15 mouse cellular contexts compared by ENCODE assay signal in the genomic region with DNA sequence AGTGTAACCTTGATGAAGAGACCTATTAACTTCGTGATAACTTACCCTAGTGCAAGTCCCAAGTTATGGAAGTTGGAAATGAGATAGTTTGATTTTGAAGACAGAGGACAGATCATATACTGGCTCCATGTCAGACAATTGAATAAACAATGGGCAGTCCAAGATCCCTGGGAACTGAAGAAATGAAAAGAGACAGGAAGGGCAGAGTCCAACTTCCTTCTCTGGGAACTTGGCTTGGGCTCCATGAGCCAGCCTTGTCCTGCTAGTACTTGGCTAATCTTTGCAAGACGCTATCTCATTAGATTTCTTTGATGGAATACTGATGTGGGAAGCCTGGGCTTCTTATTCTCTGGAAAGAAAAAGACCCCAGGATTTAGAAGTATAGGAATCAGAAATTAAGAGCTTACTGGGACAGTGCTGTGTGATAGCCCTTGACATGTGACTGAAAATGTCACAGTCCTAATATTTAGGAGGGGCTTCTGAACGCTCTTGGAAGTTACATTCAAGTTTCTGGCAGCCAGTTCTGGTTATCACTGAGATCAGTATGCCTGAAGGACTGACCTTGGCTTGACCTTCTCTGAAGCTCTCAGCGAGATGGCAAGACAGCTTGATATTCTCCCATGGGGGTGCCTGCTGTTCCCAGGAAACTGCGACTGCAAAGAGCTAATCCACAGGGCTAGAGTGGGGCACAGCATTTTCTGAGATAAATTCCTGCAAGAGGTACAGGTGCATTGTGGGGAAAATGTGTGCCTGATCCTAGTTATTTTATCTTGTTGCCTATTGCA.
A peak's percentile ranks its signal among the peaks of the same experiment; 100 is the strongest.
DNase-seq lines count a peak whose midpoint lies in the region; ATAC-seq and TF ChIP-seq lines count a peak whose summit lies in the region.
"Had no signal": no experiment of that assay in that cellular context is flagged by ENCODE, and none has a peak within 500 bp of the region (broad histone marks: within the 10 kb centered on the region; RNA-seq: fewer than 3 reads in every experiment).

No protein-coding gene starts in this region.

- ATAC-seq in intestine, embryonic 14.5 days (replicated peaks; ENCODE audit: low FRiP score, low TSS enrichment, low read depth), result no peak
- ATAC-seq in intestine, postnatal 0 days, result no peak
- no peak for ATAC-seq in midbrain, embryonic 14.5 days (ENCODE audit: low FRiP score, low TSS enrichment)
- ATAC-seq in midbrain, embryonic 11.5 days (ENCODE audit: low FRiP score), result no peak
- ATAC-seq: forebrain, embryonic 16.5 days; hindbrain, postnatal 0 days had no signal

- H3K9ac ChIP-seq in intestine, embryonic 14.5 days (ENCODE audit: low read length), result no peak overlapping the region
- no peak overlapping the region for H3K9ac ChIP-seq in intestine, postnatal 0 days (ENCODE audit: low read depth, low read length)
- H3K9ac ChIP-seq in midbrain, embryonic 14.5 days (replicated peaks; ENCODE audit: low read length), result no peak overlapping the region
- H3K9ac ChIP-seq in midbrain, embryonic 11.5 days (ENCODE audit: low read length), result no peak overlapping the region
- H3K9ac ChIP-seq: limb, embryonic 15.5 days had no signal

- H3K36me3 ChIP-seq in intestine, embryonic 14.5 days (ENCODE audit: control insufficient read depth, insufficient read depth, low read length), result no peaks in the 10 kb centered on the region
- no peaks in the 10 kb centered on the region for H3K36me3 ChIP-seq in intestine, postnatal 0 days (ENCODE audit: control insufficient read depth, insufficient read depth)
- H3K36me3 ChIP-seq in midbrain, embryonic 14.5 days (ENCODE audit: control insufficient read depth, insufficient read depth, low read length), result no peaks in the 10 kb centered on the region
- no peaks in the 10 kb centered on the region for H3K36me3 ChIP-seq in midbrain, embryonic 11.5 days (ENCODE audit: control insufficient read depth, insufficient read depth, low read length)
- H3K36me3 ChIP-seq: limb, embryonic 15.5 days had no signal

- TF ChIP-seq CTCF in intestine, postnatal 0 days (IDR thresholded peaks at IDR 0.05; ENCODE audit: low read depth), result no peak

- no peak for DNase-seq in intestine, embryonic 14.5 days (ENCODE audit: low spot score)
- peak; percentile 63 to 70 for DNase-seq in heart, adult 9 months (ENCODE audit: low spot score in 2 of 2)
- DNase-seq in kidney, postnatal 10 days, result peak; percentile 39
- DNase-seq in retina, embryonic 14.5 days (ENCODE audit: low spot score), result peak; percentile 15
- DNase-seq in layer of hippocampus, adult 8-10 months (ENCODE audit: low spot score in 2 of 2), result no peak
- no peak for DNase-seq in midbrain, embryonic 14.5 days
- DNase-seq in midbrain, embryonic 11.5 days (ENCODE audit: low spot score, missing footprints), result no peak
- DNase-seq: cerebellum, postnatal 36 days; right cerebral cortex, postnatal 4 days; thymus, postnatal 36 days had no signal

- peak overlapping the region; percentile 39 for H3K27ac ChIP-seq in intestine, embryonic 14.5 days (ENCODE audit: low read depth)
- no peak overlapping the region for H3K27ac ChIP-seq in intestine, postnatal 0 days (ENCODE audit: low read depth, low read length)
- no peak overlapping the region for H3K27ac ChIP-seq in midbrain, embryonic 14.5 days (replicated peaks; ENCODE audit: low read depth, low read length)
- H3K27ac ChIP-seq in midbrain, embryonic 11.5 days (ENCODE audit: low read depth, low read length), result no peak overlapping the region
- H3K27ac ChIP-seq: hindbrain, postnatal 0 days; limb, embryonic 15.5 days had no signal

- no peak overlapping the region for H3K4me3 ChIP-seq in intestine, embryonic 14.5 days (ENCODE audit: low read depth, low read length)
- H3K4me3 ChIP-seq in intestine, postnatal 0 days (ENCODE audit: low read depth, low read length), result no peak overlapping the region
- H3K4me3 ChIP-seq in midbrain, embryonic 14.5 days (replicated peaks; ENCODE audit: low read depth, low read length), result no peak overlapping the region
- H3K4me3 ChIP-seq in midbrain, embryonic 11.5 days (ENCODE audit: low read depth, low read length), result no peak overlapping the region
- H3K4me3 ChIP-seq: limb, embryonic 15.5 days had no signal

- no peaks in the 10 kb centered on the region for H3K27me3 ChIP-seq in intestine, embryonic 14.5 days (replicated peaks; ENCODE audit: control insufficient read depth, insufficient read depth, low read length)
- no peaks in the 10 kb centered on the region for H3K27me3 ChIP-seq in intestine, postnatal 0 days (replicated peaks; ENCODE audit: control insufficient read depth, insufficient read depth, low read length)
- no peaks in the 10 kb centered on the region for H3K27me3 ChIP-seq in midbrain, embryonic 14.5 days (ENCODE audit: control insufficient read depth, insufficient read depth, low read length)
- H3K27me3 ChIP-seq in midbrain, embryonic 11.5 days (ENCODE audit: control insufficient read depth, insufficient read depth, low read length), result no peaks in the 10 kb centered on the region
- H3K27me3 ChIP-seq: CH12.LX; limb, embryonic 15.5 days had no signal

- WGBS in intestine, embryonic 14.5 days, result 27% methylated on average over 5 of the region's 5 CpGs
- 31% methylated on average over 5 of the region's 5 CpGs for WGBS in intestine, postnatal 0 days
- WGBS in midbrain, embryonic 14.5 days, result 56% methylated on average over 5 of the region's 5 CpGs
- 56% methylated on average over 5 of the region's 5 CpGs for WGBS in midbrain, embryonic 11.5 days

- H3K4me1 ChIP-seq in intestine, embryonic 14.5 days (replicated peaks; ENCODE audit: control insufficient read depth, insufficient read depth, low read length), result peaks cover 12% of the 10 kb centered on the region
- 0 out of 2 replicates have a peak, but pooled peaks cover 2% of the 10 kb centered on the region for H3K4me1 ChIP-seq in intestine, postnatal 0 days (replicated peaks; ENCODE audit: control insufficient read depth, insufficient read depth, low read length)
- H3K4me1 ChIP-seq in midbrain, embryonic 14.5 days (ENCODE audit: control insufficient read depth, insufficient read depth, low read length), result no peaks in the 10 kb centered on the region
- H3K4me1 ChIP-seq in midbrain, embryonic 11.5 days (ENCODE audit: control insufficient read depth, insufficient read depth, low read length), result 0 out of 2 replicates have a peak, but pooled peaks cover 3% of the 10 kb centered on the region
- H3K4me1 ChIP-seq: limb, embryonic 15.5 days had no signal

- H3K9me3 ChIP-seq in intestine, embryonic 14.5 days (ENCODE audit: control insufficient read depth, low read length), result no peaks in the 10 kb centered on the region
- H3K9me3 ChIP-seq in intestine, postnatal 0 days (ENCODE audit: control insufficient read depth), result no peaks in the 10 kb centered on the region
- no peaks in the 10 kb centered on the region for H3K9me3 ChIP-seq in midbrain, embryonic 14.5 days (ENCODE audit: control insufficient read depth, low read length)
- H3K9me3 ChIP-seq in midbrain, embryonic 11.5 days (ENCODE audit: control insufficient read depth, low read length), result no peaks in the 10 kb centered on the region
- H3K9me3 ChIP-seq: limb, embryonic 15.5 days had no signal

- H3K4me2 ChIP-seq in intestine, embryonic 14.5 days (ENCODE audit: low read length), result no peak overlapping the region
- H3K4me2 ChIP-seq in intestine, postnatal 0 days (replicated peaks; ENCODE audit: low read depth), result no peak overlapping the region
- H3K4me2 ChIP-seq in midbrain, embryonic 14.5 days (ENCODE audit: low read length), result no peak overlapping the region
- no peak overlapping the region for H3K4me2 ChIP-seq in midbrain, embryonic 11.5 days
- H3K4me2 ChIP-seq: limb, embryonic 15.5 days had no signal

Comparison
In these comparisons a context has a peak if more than half of its experiments do, and no peak if none do; other contexts are left out.
1. DNase-seq: peak in heart, adult 9 months (2 of 2), kidney, postnatal 10 days (single experiment) and retina, embryonic 14.5 days (single experiment); none in intestine, embryonic 14.5 days (single experiment), layer of hippocampus, adult 8-10 months (0 of 2), midbrain, embryonic 14.5 days (single experiment) and midbrain, embryonic 11.5 days (single experiment).